Mouse (Mus musculus) intestine, embryonic 16.5 days (tissue): ENCODE measurements around the gene Mgea5. TPM values are rescaled to one million over a fixed set of nuclear protein-coding genes. Genes with fewer than 3 reads are reported as not detected.
A peak's percentile ranks its signal among the peaks of the same experiment; 100 is the strongest.

ENCODE experiments used
- ATAC-seq: fragments of 200-750 bp; cut with Nextera tagmentation; 2 replicates; pipeline ENCODE4 v1.8.0; 2017; ENCODE audit warnings: moderate TSS enrichment, moderate library complexity
- H3K27ac ChIP-seq: fragments of 300-500 bp; sonication (generic); 2 replicates; pipeline ENCODE4 v1.5.1; 2014; ENCODE audit warnings: mild to moderate bottlenecking, low read length
- H3K27me3 ChIP-seq: fragments of 300-500 bp; sonication (generic); replicated peaks from 2 replicates; pipeline ENCODE4 v1.6.1; 2014; ENCODE audit warnings: low read length, control low read depth, mixed read lengths; ENCODE audit not compliant: control insufficient read depth, insufficient read depth
- H3K36me3 ChIP-seq: fragments of 300-500 bp; sonication (generic); 2 replicates; pipeline ENCODE4 v1.6.1; 2014; ENCODE audit warnings: low read length, control low read depth; ENCODE audit not compliant: control insufficient read depth, insufficient read depth
- H3K4me1 ChIP-seq: fragments of 300-500 bp; sonication (generic); 2 replicates; pipeline ENCODE4 v1.6.1; 2014; ENCODE audit warnings: low read length, control low read depth, mixed read lengths; ENCODE audit not compliant: control insufficient read depth, insufficient read depth
- H3K4me2 ChIP-seq: fragments of 300-500 bp; sonication (generic); 2 replicates; pipeline ENCODE4 v1.6.1; 2014; ENCODE audit warnings: low read depth, low read length, control low read depth
- H3K4me3 ChIP-seq: fragments of 300-500 bp; sonication (generic); 2 replicates; pipeline ENCODE4 v1.5.1; 2014; ENCODE audit warnings: mild to moderate bottlenecking, low read length
- H3K9ac ChIP-seq: fragments of 300-500 bp; sonication (generic); 2 replicates; pipeline ENCODE4 v1.6.1; 2014; ENCODE audit warnings: low read depth, low read length
- H3K9me3 ChIP-seq: fragments of 300-500 bp; sonication (generic); 2 replicates; pipeline ENCODE4 v1.6.1; 2016; ENCODE audit warnings: low read length, control low read depth; ENCODE audit not compliant: control insufficient read depth
- WGBS: fragments of 180-500 bp; shearing (Covaris S2); extraction: QIAGEN DNeasy Blood & Tissue Kit; methylation state at CpG from one replicate; pipeline ENCODE4 v1.1.7; 2014; 5-methylcytosine and 5-hydroxymethylcytosine counted together
- polyA plus RNA-seq: library from polyadenylated mRNA; unstranded; fragments of >200 nt; fragmentation: Nextera tagmentation; extraction: Ambion mirVana; gene quantifications from 2 replicates; pipeline ENCODE4 v1.2.1, GENCODE M21; 2015

Mgea5 gene
- 24.5 and 25.0 TPM in 2 replicates for polyA plus RNA-seq

- H3K4me3 ChIP-seq: peak within 1 kb of the TSS; percentile 100
- peaks cover 20% of the 10 kb centered on the region for H3K4me1 ChIP-seq
- peak within 1 kb of the TSS; percentile 98 for H3K9ac ChIP-seq
- no peaks in the 10 kb centered on the region for H3K36me3 ChIP-seq
- peak within 1 kb of the TSS; percentile 74 for H3K4me2 ChIP-seq
- H3K27ac ChIP-seq: peak within 1 kb of the TSS; percentile 98
- H3K9me3 ChIP-seq: no peaks in the 10 kb centered on the region
- no peaks in the 10 kb centered on the region for H3K27me3 ChIP-seq
- ATAC-seq: peak; percentile 98
- under 1% methylated on average over 60 of the region's 71 CpGs for WGBS
Observed at GRCm38 (mm10) chr19:45783181-45783932, at the start of gene Mgea5. Gene Mgea5, minus strand, starts transcription at chr19:45783837.

DNA sequence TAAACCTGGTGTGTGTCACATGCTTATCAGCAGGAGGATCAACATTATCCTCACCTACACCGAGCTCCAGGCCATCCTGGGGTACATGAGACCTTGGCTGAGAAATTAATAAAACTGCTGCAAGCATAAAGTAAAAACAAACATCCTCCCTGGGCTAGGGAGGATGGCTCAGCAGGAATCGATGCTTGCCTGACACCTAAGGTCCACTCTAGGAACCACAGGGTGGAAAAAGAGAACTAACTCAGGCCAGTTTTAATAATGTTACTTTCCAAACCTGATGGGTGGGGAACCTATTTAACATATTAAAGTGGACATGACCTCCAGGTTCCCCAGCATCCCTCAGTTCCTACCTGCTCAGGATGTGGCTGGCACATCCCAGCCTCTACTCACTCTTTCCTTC is 47.0 kb upstream of the Mgea5 start:
- Histone ChIP-seq H3K9me3 (no peaks in the 10 kb centered on the region), H3K9ac (no peak overlapping the region), H3K4me3 (no peak overlapping the region), H3K36me3 (no peaks in the 10 kb centered on the region), H3K27ac (no peak overlapping the region), H3K27me3 (no peaks in the 10 kb centered on the region), H3K4me2 (no peak overlapping the region), H3K4me1 (no peaks in the 10 kb centered on the region)
- WGBS: 36% methylated on average over 2 of the region's 2 CpGs
- no peak for ATAC-seq

- H3K9ac ChIP-seq: no peak overlapping the region
- H3K27ac ChIP-seq: no peak overlapping the region
- H3K4me2 ChIP-seq: no peak overlapping the region
- no peaks in the 10 kb centered on the region for H3K9me3 ChIP-seq
- no peak overlapping the region for H3K4me3 ChIP-seq
- H3K4me1 ChIP-seq: no peaks in the 10 kb centered on the region
- no peak for ATAC-seq
- H3K36me3 ChIP-seq: no peaks in the 10 kb centered on the region
- H3K27me3 ChIP-seq: no peaks in the 10 kb centered on the region
- 93% methylated on average over 3 of the region's 3 CpGs for WGBS
Observed at GRCm38 (mm10) chr19:45827736-45828135, 44.1 kb upstream of the Mgea5 start.

DNA sequence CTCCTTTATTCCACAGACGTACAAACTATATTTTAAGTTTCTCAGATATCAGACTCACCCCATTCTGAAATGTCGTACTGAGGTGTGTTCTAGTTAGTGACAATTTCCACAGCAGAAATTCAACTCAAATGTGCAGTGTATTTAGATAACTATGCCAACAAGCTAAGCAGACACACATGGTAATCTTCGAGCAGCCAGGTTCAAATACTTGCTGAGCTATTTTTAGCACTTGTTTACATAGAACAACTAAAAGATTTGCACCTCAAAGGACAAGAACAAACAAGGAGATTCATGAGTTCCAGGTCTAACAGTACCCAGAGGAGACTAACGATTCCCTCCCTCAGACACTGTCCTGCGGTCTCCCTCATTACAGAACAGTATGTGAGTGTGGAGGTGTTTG is 43.5 kb upstream of the Mgea5 start:
- H3K4me3 ChIP-seq: no peak overlapping the region
- H3K27me3 ChIP-seq: no peaks in the 10 kb centered on the region
- 46% methylated on average over 5 of the region's 5 CpGs for WGBS
- no peak for ATAC-seq
- H3K9ac ChIP-seq: no peak overlapping the region
- H3K9me3 ChIP-seq: no peaks in the 10 kb centered on the region
- no peak overlapping the region for H3K4me2 ChIP-seq
- no peaks in the 10 kb centered on the region for H3K4me1 ChIP-seq
- H3K36me3 ChIP-seq: no peaks in the 10 kb centered on the region
- no peak overlapping the region for H3K27ac ChIP-seq

DNA sequence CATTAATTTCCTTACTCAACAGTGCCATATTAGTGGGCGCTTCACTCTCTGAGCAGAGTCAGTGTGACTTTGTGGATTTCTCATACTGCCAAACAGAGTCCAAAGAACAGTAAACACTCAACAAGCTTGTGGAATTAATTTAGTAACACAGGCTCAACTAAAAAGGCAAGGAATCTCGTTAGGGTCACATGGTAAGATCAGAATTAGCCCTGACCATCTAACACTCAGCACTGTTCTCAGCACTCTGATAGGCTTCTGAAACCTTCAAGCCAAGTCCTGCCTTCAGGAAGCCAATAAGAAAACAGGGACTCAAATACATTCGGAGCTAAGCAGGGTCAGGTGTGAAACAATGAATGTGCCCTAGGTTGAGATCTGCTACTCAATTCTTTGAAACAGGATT is 42.5 kb upstream of the Mgea5 start:
- H3K36me3 ChIP-seq: no peaks in the 10 kb centered on the region
- no peaks in the 10 kb centered on the region for H3K4me1 ChIP-seq
- H3K4me2 ChIP-seq: no peak overlapping the region
- no peak for ATAC-seq
- no peaks in the 10 kb centered on the region for H3K9me3 ChIP-seq
- WGBS: 82% methylated on average over 3 of the region's 3 CpGs
- H3K27me3 ChIP-seq: no peaks in the 10 kb centered on the region
- H3K4me3 ChIP-seq: no peak overlapping the region
- H3K9ac ChIP-seq: no peak overlapping the region
- H3K27ac ChIP-seq: no peak overlapping the region

GRCm38 (mm10) chr19:45821832-45822231 is 38.2 kb upstream of the Mgea5 start:
- Histone ChIP-seq H3K4me1 (peaks cover 1% of the 10 kb centered on the region), H3K9ac (no peak overlapping the region), H3K4me3 (no peak overlapping the region), H3K27me3 (no peaks in the 10 kb centered on the region), H3K27ac (no peak overlapping the region), H3K36me3 (no peaks in the 10 kb centered on the region), H3K9me3 (no peaks in the 10 kb centered on the region), H3K4me2 (no peak overlapping the region)
- 72% methylated on average over 5 of the region's 5 CpGs for WGBS
- ATAC-seq: no peak

- Histone ChIP-seq H3K4me1 (peaks cover 13% of the 10 kb centered on the region), H3K27ac (0 out of 2 replicates have a peak overlapping the region, but pooled peaks have one; percentile 24)
- ATAC-seq: peak; percentile 31; the same call in 1 of the 2 replicates
Observed at GRCm38 (mm10) chr19:45817816-45818490, 34.3 kb upstream of the Mgea5 start.

GRCm38 (mm10) chr19:45816727-45817126 is 33.1 kb upstream of the Mgea5 start:
- no peak for ATAC-seq
- peak overlapping the region; percentile 75; the same call in 1 of the 2 replicates for H3K4me2 ChIP-seq
- H3K27ac ChIP-seq: no peak overlapping the region
- H3K9me3 ChIP-seq: no peaks in the 10 kb centered on the region
- no peaks in the 10 kb centered on the region for H3K36me3 ChIP-seq
- WGBS: 30% methylated on average over 8 of the region's 8 CpGs
- 0 out of 2 replicates have a peak overlapping the region, but pooled peaks have one; percentile 50 for H3K9ac ChIP-seq
- H3K4me1 ChIP-seq: peaks cover 24% of the 10 kb centered on the region
- 0 out of 2 replicates have a peak overlapping the region, but pooled peaks have one; percentile 43 for H3K4me3 ChIP-seq
- 0 out of 2 replicates have a peak, but pooled peaks cover 2% of the 10 kb centered on the region for H3K27me3 ChIP-seq

More at GRCm38 (mm10) chr19:45817816-45818490, 34.3 kb upstream of the Mgea5 start:
- H3K9me3 ChIP-seq: no peaks in the 10 kb centered on the region
- no peak overlapping the region for H3K9ac ChIP-seq
- H3K36me3 ChIP-seq: no peaks in the 10 kb centered on the region
- no peaks in the 10 kb centered on the region for H3K27me3 ChIP-seq
- no peak overlapping the region for H3K4me3 ChIP-seq
- H3K4me2 ChIP-seq: no peak overlapping the region
- WGBS: 54% methylated on average over 11 of the region's 11 CpGs

DNA sequence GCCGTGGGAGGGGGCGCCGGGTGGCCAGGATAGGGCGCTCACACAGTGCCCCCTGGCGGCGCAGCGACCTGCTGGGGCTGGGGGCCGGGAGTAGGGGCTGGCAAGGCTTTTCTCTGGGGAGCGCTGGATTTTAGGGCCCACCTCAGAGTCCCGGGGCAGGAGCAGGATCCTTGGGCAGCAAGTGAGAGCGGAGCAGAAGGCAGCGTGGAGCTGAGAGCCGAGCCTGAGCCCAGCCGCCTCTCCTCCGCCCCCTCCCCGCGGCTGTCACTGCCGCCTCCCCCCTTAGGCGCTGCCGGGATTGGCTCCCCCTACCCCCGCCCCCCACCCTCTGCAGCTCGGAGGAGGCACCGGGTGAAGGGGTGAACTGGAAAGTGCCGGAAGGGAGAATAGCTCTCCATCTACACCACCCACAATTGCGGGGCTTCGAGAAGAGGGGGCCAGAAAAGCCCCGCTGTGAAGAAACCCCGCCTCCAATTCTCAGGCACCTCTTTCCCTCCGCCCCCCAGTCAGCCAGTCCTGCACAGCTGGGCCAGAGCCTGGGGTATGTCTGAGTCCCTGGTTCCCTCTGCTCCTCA is 32.3 kb upstream of the Mgea5 start, which contains the start of gene Kcnip2:
TSS of gene Kcnip2 (minus strand) at position 231 of the 575 bp plus-strand sequence.
- H3K9me3 ChIP-seq: no peaks in the 10 kb centered on the region
- no peaks in the 10 kb centered on the region for H3K36me3 ChIP-seq
- H3K4me1 ChIP-seq: peaks cover 24% of the 10 kb centered on the region
- H3K27me3 ChIP-seq: 0 out of 2 replicates have a peak, but pooled peaks cover 2% of the 10 kb centered on the region
- 2% methylated on average over 28 of the region's 29 CpGs for WGBS
- H3K9ac ChIP-seq: peak within 1 kb of the TSS; percentile 50
- peak within 1 kb of the TSS; percentile 43 for H3K4me3 ChIP-seq
- H3K4me2 ChIP-seq: peak within 1 kb of the TSS; percentile 75
- H3K27ac ChIP-seq: no peak within 1 kb of the TSS
- peak; percentile 66 for ATAC-seq
